Mouse (Mus musculus) T-cell, adult 2 months (primary cell): ENCODE data around the gene Clec9a.

Source experiments
- DNase-seq: peaks from one replicate; pipeline ENCODE4 v3.0.0; 2022; ENCODE audit warnings: low spot score

Clec9a gene

DNA sequence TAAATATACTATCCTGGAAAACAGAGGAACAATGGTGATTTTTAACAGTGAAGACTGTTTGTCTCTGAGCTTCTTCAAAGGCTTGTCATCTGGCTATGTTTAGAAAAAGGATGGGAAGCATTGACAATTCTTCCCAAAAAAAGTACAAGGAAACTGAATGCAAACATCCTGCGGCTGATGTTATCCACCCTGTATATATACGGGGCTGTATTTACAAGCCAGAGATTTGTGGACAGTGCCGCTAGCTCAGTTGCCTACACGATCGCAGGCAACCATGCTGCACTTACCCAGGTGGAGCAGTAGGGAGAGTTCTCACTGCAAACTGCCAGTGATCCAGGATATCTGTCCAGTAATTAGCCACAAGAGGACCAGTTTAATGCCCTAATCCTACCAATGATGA lies 16.6 kb downstream of the Clec9a start:
- DNase-seq, result no peak

- no peak for DNase-seq
Observed at GRCm38 (mm10) chr6:129425812-129426211, 17.1 kb downstream of the Clec9a start.

DNA sequence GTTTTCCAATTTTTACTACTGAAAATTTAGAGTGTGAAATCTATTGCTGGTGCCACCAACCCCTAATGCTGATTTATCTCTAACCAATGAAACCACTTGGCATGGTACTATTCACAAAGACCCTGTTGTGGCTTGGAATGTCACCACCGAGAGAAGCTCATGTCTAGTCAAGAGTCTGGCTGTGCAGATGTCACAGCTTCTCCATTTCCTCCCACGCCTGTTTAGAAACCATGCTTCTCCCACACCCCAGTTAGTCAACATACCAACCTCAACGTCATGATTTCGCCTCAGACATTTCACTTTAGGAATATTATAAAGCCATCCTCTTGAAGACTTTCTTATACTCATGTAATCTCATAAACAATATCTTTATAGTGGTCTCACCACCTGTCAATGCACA lies 18.6 kb downstream of the Clec9a start:
- DNase-seq, result no peak

GRCm38 (mm10) chr6:129434239-129434638 lies 25.6 kb downstream of the Clec9a start:
- peak; percentile 4 for DNase-seq

GRCm38 (mm10) chr6:129436025-129436424 lies 27.4 kb downstream of the Clec9a start:
- DNase-seq, result no peak

- DNase-seq, result no peak
Observed at GRCm38 (mm10) chr6:129438033-129438432, 29.4 kb downstream of the Clec9a start.

- DNase-seq, result no peak
Observed at GRCm38 (mm10) chr6:129449743-129450142, 41.1 kb downstream of the Clec9a start.

DNA sequence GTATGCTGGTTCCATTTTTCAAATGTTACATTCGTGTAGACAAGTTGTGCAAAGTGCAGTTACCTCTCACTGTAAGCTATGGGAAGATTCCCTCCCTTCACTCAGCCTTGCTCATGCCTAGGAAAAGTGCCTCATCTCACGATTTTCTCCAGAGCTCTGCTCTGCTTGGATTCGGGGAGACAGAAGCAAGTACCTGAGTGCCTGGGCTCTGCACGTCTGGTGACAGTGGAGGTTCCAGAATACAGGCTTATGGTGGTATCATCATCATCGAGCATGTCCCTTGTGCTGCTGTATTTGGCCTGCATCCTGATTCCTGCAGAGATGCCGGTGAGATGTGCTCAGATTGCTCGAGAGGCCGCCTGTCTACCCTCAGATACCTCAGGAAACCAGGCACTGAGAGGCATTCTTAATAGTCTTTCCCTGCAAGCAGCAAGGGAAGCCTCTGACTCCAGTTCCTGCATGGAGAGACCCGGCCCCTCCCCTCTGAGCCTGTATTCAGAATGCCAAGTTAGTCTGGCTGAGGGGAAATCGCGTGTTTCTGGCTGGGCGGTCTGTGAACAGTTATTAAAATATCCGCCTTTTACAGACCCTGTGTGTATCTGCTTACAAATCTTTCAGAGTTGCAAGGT lies 42.9 kb downstream of the Clec9a start, which contains the start of gene Clec1a:
TSS of gene Clec1a (minus strand) at position 590 of the 629 bp plus-strand sequence.
- no peak for DNase-seq

DNA sequence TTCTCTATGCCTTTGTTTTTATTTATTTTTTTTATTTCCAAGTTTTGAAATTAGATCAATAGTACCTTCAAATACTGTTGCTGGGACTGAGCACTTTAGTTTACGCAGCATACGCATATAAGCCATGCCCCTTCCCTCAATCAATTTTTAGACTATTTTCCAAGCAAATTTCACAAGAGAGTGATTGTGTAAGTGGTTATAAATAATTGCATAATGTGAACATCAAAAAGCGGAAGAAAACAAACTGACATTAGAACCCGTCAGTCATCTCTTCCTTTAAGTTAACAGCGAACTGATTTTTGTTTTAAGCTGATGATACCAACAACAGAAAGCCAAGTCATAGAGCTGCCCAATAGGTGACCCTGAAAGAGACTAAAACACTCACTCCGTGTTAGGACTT lies 62.7 kb downstream of the Clec9a start:
- DNase-seq, result no peak

DNA sequence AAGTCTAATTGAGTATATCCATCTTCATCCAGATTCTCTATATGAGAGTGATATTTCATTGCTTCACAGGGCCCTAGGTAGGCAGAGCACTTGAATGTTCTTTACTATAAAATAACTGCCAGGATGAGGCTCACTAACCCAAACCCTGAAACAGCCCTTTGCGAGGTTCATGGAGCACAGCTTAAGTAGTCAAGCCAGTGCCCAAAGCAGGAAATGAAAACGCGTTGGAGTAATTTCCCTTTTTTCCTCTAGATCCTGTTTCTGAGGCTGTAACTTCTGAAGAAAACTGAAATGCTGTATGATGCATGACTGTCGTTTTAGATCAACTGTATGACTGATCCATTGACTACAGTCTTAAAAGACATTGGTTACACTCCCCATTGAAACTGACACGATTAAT lies 64.0 kb downstream of the Clec9a start:
- no peak for DNase-seq
